Mouse (Mus musculus): ENCODE measurements around the gene Gpr45.

DNA sequence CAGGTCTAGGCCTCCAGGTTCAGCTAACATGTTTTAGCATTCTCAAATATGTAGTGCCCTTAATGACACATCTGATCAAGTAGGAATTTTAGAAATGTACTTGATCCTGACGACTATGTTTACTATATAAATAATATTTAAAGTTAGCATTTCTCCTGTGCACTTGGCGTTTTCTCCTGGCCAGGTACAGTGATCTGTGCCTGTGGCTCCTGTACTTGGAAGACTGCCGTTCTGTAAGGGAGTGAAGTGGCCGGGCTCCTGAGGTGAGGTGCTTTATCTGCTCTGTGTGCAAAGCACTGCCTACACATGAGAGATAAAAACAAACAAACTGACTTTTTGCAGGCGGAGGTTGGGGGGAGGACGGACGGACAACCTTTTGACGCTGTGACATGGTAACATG lies 113.9 kb downstream of the Gpr45 start:
- TF ChIP-seq POLR2A (IDR thresholded peaks at IDR 0.05; ENCODE audit: extremely low read depth, insufficient read depth, low read length), result no peak
- no peak for TF ChIP-seq CTCF (IDR thresholded peaks at IDR 0.05; ENCODE audit: extremely low read depth, insufficient read depth, low read length)
